Mouse (Mus musculus) stomach, postnatal 0 days (tissue): ENCODE results near the gene Ccl28.
"Not testable (repeated sequence)": the region's sequence is repeated elsewhere in the genome, so short reads cannot be mapped to it uniquely, and the experiment has no call there.

ENCODE experiments used
- CTCF ChIP-seq: IDR thresholded peaks from 2 replicates; pipeline ENCODE4 v1.5.1; 2016; ENCODE audit warnings: antibody characterized with exemption, low read depth, mild to moderate bottlenecking, moderate library complexity
- EP300 ChIP-seq: optimal IDR thresholded peaks from 2 replicates; pipeline ENCODE3; 2016; ENCODE audit warnings: antibody characterized with exemption

DNA sequence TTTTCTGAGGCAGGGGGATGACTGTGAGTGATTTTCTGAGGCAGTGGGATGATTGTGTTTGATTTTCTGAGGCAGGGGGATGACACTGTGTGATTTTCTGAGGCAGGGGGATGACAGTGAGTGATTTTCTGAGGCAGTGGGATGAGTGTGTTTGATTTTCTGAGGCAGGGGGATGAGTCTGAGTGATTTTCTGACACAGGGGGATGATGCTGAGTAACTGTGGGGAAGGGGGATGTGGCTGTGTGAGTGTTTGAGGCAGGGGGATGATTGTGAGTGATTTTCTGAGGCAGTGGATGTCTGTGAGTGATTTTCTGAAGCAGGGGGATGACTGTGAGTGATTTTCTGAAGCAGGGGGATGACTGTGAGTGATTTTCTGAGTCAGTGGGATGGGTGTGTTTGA is 25.2 kb upstream of the Ccl28 start:
- not testable (repeated sequence) for TF ChIP-seq CTCF, EP300
